Mouse (Mus musculus) hindbrain, embryonic 14.5 days (tissue): Measurements from ENCODE around the gene 1700017B05Rik. TPM values are rescaled to one million over a fixed set of nuclear protein-coding genes. Genes with fewer than 3 reads are reported as not detected.

Source experiments
- ATAC-seq: fragments of 200-750 bp; cut with Nextera tagmentation; 2 replicates; pipeline ENCODE4 v1.8.0; 2017; ENCODE audit warnings: moderate number of reproducible peaks, mild to moderate bottlenecking, moderate TSS enrichment, moderate library complexity; ENCODE audit not compliant: low FRiP score
- DNase-seq: peaks from one replicate; pipeline ENCODE4 v3.0.0-alpha.2; 2015; ENCODE audit warnings: low spot score
- H3K27ac ChIP-seq: fragments of 300-500 bp; sonication (generic); 2 replicates; pipeline ENCODE4 v1.5.1; 2014; ENCODE audit warnings: mild to moderate bottlenecking, moderate library complexity
- H3K27me3 ChIP-seq: fragments of 300-500 bp; sonication (generic); 2 replicates; pipeline ENCODE4 v1.6.1; 2014; ENCODE audit warnings: mild to moderate bottlenecking, low read length, mixed read lengths; ENCODE audit not compliant: control insufficient read depth, insufficient read depth
- H3K36me3 ChIP-seq: fragments of 300-500 bp; sonication (generic); replicated peaks from 2 replicates; pipeline ENCODE4 v1.6.1; 2014; ENCODE audit not compliant: control insufficient read depth, insufficient read depth
- H3K4me1 ChIP-seq: fragments of 300-500 bp; sonication (generic); replicated peaks from 2 replicates; pipeline ENCODE4 v1.6.1; 2014; ENCODE audit warnings: antibody characterized with exemption, low read length, mixed read lengths; ENCODE audit not compliant: control insufficient read depth, insufficient read depth
- H3K4me2 ChIP-seq: fragments of 300-500 bp; sonication (generic); replicated peaks from 2 replicates; pipeline ENCODE4 v1.6.1; 2014; ENCODE audit warnings: mild to moderate bottlenecking, moderate library complexity
- H3K4me3 ChIP-seq: fragments of 300-500 bp; sonication (generic); replicated peaks from 2 replicates; pipeline ENCODE4 v1.5.1; 2014; ENCODE audit warnings: mild to moderate bottlenecking, low read length
- H3K9ac ChIP-seq: fragments of 300-500 bp; sonication (generic); 2 replicates; pipeline ENCODE4 v1.6.1; 2014
- H3K9me3 ChIP-seq: fragments of 300-500 bp; sonication (generic); 2 replicates; pipeline ENCODE4 v1.6.1; 2016; ENCODE audit warnings: low read length; ENCODE audit not compliant: control insufficient read depth
- WGBS: fragments of 180-500 bp; shearing (Covaris S2); extraction: QIAGEN DNeasy Blood & Tissue Kit; methylation state at CpG from one replicate; pipeline ENCODE4 v1.1.7; 2014; 5-methylcytosine and 5-hydroxymethylcytosine counted together
- polyA plus RNA-seq: library from polyadenylated mRNA; unstranded; fragments of >200 nt; fragmentation: Nextera tagmentation; extraction: Ambion mirVana; gene quantifications from 2 replicates; pipeline ENCODE4 v1.2.1, GENCODE M21; 2014

The 1700017B05Rik gene
- polyA plus RNA-seq, 1 experiment from 2014 or later: 3.4 TPM

DNA sequence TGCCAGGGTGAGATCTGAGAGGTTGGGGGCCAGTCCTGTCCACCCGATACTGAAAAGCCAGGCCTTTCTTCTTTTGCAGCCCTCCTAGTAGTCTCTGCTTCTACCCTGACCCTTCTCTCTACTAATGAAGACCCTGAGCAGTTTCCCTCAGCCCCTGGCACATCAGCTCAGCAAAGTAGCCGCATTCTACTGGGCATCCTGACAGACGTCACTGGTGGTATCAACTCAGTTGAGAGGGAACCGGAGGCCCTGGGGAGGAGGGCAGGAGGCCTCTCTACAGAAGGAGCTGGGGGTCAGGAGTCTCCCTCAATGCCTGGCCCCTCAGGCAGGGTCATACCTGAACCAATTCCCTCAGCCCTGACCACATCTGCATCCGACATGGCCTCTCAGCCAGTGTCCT lies 21.3 kb downstream of the 1700017B05Rik start:
- Histone ChIP-seq H3K36me3 (no peaks in the 10 kb centered on the region), H3K4me2 (no peak overlapping the region), H3K9ac (no peak overlapping the region), H3K4me3 (no peak overlapping the region), H3K4me1 (no peaks in the 10 kb centered on the region), H3K27ac (no peak overlapping the region), H3K27me3 (no peaks in the 10 kb centered on the region), H3K9me3 (no peaks in the 10 kb centered on the region)
- WGBS: 85% methylated on average over 5 of the region's 5 CpGs
- no peak for ATAC-seq
- DNase-seq: no peak

DNA sequence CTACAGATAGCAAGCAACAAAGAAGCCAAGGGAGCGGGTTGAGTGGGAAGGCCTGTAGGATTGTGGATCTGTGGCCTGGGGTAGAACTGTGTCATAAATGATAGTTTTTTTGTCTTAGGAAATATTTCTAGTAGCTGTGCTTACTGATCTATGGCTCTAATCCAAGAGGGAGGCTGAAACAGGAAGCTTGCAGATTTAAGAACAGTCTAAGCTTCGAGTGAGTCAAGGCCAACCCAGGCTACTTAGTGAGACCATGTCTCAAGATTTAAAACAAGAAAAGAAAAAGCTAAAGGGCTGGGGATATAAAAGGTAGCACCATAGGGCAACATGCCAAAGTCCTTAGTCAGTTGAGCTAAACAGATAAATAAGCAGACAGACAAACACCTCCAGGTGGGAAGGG lies 24.2 kb downstream of the 1700017B05Rik start:
- H3K4me3 ChIP-seq: no peak overlapping the region
- no peaks in the 10 kb centered on the region for H3K9me3 ChIP-seq
- WGBS: 95% methylated on average over 2 of the region's 2 CpGs
- no peak for ATAC-seq
- H3K4me2 ChIP-seq: no peak overlapping the region
- no peak for DNase-seq
- no peak overlapping the region for H3K9ac ChIP-seq
- no peaks in the 10 kb centered on the region for H3K4me1 ChIP-seq
- H3K27me3 ChIP-seq: no peaks in the 10 kb centered on the region
- H3K27ac ChIP-seq: no peak overlapping the region
- no peaks in the 10 kb centered on the region for H3K36me3 ChIP-seq

DNA sequence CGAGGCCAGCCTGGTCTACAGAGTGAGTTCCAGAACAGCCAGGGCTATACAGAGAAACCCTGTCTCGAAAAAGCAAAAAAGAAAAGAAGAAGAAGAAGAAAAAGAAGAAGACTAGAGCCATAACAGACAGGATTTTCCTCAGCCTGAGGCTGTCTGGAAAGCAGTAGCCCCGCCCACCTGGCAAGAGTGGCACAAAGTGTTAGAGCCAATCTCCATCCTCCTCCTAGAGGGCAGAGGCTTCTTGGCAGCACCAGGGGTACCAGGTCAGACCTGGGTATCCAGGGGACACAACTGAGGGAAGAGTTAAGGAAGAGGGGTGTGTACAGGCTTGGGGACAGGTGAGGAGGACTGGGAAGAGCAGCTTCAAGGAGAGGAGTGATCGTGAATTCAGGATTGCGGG lies 24.7 kb downstream of the 1700017B05Rik start:
- Histone ChIP-seq H3K4me1 (no peaks in the 10 kb centered on the region), H3K27ac (no peak overlapping the region), H3K36me3 (no peaks in the 10 kb centered on the region), H3K27me3 (no peaks in the 10 kb centered on the region), H3K9me3 (no peaks in the 10 kb centered on the region), H3K4me2 (no peak overlapping the region), H3K9ac (no peak overlapping the region), H3K4me3 (no peak overlapping the region)
- no peak for ATAC-seq
- no peak for DNase-seq
- 86% methylated on average over 5 of the region's 5 CpGs for WGBS

DNA sequence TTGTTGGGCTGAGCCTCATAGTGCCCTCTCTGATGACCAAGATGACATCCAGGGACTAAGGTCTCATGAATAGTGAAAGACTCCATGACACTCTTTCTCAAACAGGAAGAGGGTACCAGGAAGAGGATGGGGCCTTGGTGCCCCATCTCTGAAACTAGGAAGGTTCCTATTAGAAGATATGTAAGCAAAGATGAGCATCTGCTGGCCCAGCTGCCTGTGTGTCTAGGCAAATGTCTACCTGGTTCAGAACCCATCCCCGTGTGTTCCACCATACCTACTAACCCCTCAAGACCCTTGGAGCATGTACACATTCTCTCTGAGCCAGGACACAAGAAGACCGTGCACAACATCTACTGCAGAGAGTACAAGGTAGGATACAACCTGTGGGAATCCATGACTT lies 26.2 kb downstream of the 1700017B05Rik start, which contains the start of gene Trcg1:
Trcg1 (plus strand) TSS at position 301 of the 400 bp plus-strand sequence.
- Histone ChIP-seq H3K36me3 (no peaks in the 10 kb centered on the region), H3K4me2 (no peak within 1 kb of the TSS), H3K4me3 (no peak within 1 kb of the TSS), H3K9me3 (no peaks in the 10 kb centered on the region), H3K27ac (no peak within 1 kb of the TSS), H3K27me3 (no peaks in the 10 kb centered on the region), H3K4me1 (no peaks in the 10 kb centered on the region), H3K9ac (no peak within 1 kb of the TSS)
- ATAC-seq (no peak), DNase-seq (no peak)
- 91% methylated on average over 2 of the region's 2 CpGs for WGBS

DNA sequence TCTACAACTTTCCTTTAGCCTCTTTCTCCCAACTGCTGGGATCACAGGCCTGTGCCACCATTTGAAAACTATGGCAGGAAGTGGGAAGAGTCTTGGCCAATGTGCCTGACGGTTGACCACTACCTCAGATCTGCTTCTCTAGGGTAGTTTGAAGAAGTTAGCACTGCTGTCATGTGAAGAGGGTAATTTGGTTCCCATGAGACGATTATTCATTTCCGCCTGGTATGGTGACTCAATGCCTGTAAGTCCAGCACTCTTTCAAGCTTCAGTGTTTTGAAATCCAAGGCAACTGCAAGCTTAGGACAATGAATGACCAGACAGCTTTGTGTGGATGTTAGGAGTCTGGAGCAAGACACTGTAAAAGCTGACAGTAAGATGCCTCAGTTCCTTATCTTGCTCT lies 28.6 kb downstream of the 1700017B05Rik start:
- DNase-seq (no peak), ATAC-seq (no peak)
- Histone ChIP-seq H3K27ac (no peak overlapping the region), H3K4me2 (no peak overlapping the region), H3K4me3 (no peak overlapping the region), H3K9me3 (no peaks in the 10 kb centered on the region), H3K9ac (no peak overlapping the region), H3K36me3 (no peaks in the 10 kb centered on the region), H3K4me1 (no peaks in the 10 kb centered on the region), H3K27me3 (no peaks in the 10 kb centered on the region)
- WGBS: 88% methylated on average over 3 of the region's 3 CpGs

DNA sequence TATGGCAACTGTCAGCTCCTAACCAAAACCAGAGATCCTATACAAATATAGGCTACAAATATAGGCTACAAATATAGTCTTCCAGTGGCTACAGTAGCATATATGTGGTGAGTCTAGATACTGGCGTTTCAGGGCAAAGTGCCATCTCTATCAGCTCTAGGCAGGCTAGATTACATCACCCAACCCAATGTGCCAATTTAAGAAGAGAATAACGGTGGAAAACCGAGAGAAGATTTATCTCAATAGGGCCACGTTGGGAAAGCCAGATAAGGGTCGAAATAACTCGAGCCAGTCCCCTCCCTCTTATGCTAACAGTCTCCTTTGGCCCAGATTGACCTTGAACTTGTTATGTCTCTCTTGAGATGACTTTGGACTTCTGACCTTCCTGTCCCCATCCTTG lies 29.3 kb downstream of the 1700017B05Rik start:
- H3K27ac ChIP-seq: no peak overlapping the region
- H3K9ac ChIP-seq: no peak overlapping the region
- no peaks in the 10 kb centered on the region for H3K36me3 ChIP-seq
- DNase-seq (no peak), ATAC-seq (no peak)
- 89% methylated on average over 6 of the region's 6 CpGs for WGBS
- H3K4me2 ChIP-seq: no peak overlapping the region
- H3K27me3 ChIP-seq: no peaks in the 10 kb centered on the region
- no peak overlapping the region for H3K4me3 ChIP-seq
- no peaks in the 10 kb centered on the region for H3K9me3 ChIP-seq
- H3K4me1 ChIP-seq: no peaks in the 10 kb centered on the region

DNA sequence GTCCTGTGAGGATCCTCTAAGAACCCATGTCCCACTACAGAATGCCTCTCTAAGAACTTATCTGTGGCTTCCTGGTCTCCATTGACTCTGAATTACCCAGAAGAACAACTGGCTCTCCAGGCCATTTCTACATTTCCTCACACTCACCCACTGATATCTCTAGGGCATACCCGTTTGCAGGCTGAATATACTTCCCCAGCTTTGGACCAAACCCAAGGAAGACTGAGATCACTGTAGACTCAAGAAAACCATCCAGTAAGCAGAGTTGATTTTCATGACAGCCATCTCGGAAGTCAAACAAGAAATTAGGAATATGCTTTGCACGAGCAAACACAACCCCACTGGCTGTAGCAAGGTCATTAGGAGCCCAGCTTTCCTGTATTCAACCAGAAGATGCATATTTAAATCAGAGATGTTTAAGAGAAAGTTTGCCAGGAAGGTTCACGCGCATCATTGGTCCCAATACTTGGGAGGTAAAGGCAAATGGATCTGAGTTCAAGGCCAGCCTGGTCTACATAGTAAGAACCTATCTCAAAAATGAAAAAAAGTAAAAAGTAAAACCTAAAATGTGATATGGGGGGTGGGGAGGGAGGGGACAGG lies 30.0 kb downstream of the 1700017B05Rik start:
- Histone ChIP-seq H3K36me3 (no peaks in the 10 kb centered on the region), H3K4me3 (no peak overlapping the region), H3K4me2 (no peak overlapping the region), H3K27me3 (no peaks in the 10 kb centered on the region), H3K4me1 (no peaks in the 10 kb centered on the region), H3K9me3 (no peaks in the 10 kb centered on the region), H3K9ac (no peak overlapping the region), H3K27ac (no peak overlapping the region)
- ATAC-seq (no peak), DNase-seq (no peak)
- 93% methylated on average over 5 of the region's 5 CpGs for WGBS

DNA sequence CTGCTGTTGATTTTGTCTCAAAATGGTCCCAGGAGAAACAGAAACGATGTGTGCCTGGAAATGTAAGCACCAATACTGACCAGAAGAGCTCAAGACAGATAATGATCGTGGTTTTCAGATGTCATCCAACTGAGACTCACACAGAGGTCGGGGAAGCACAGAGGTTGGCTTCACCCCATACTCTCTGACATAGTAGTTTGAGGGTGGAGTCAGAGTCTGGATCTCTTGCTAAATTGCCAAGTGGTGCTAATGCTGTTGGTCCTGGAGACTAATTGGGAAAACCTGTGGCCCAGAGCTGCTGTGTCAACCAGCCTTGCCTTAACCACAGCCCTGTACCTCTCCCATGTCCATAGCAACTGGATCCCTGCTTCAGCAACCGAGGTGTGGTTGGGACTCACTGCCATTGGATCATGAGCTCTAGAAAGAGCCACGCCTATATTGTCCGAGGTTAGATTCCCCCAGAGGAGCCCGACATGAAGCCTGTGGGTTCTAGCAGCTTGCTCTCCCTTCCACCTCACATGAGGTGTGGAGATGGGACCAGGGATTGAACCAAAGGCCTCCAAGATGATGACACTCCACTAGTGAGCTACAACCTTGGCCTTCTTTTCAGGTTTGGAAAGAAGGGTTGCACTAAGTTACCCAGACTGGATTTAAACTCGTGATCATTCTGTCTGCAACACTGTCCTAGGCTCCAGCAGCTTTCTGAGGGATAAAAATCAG lies 30.7 kb downstream of the 1700017B05Rik start:
- H3K36me3 ChIP-seq: no peaks in the 10 kb centered on the region
- no peaks in the 10 kb centered on the region for H3K4me1 ChIP-seq
- no peak overlapping the region for H3K4me3 ChIP-seq
- H3K27ac ChIP-seq: no peak overlapping the region
- no peak overlapping the region for H3K9ac ChIP-seq
- WGBS: 85% methylated on average over 8 of the region's 8 CpGs
- no peak for ATAC-seq
- no peaks in the 10 kb centered on the region for H3K9me3 ChIP-seq
- no peaks in the 10 kb centered on the region for H3K27me3 ChIP-seq
- H3K4me2 ChIP-seq: no peak overlapping the region
- no peak for DNase-seq

DNA sequence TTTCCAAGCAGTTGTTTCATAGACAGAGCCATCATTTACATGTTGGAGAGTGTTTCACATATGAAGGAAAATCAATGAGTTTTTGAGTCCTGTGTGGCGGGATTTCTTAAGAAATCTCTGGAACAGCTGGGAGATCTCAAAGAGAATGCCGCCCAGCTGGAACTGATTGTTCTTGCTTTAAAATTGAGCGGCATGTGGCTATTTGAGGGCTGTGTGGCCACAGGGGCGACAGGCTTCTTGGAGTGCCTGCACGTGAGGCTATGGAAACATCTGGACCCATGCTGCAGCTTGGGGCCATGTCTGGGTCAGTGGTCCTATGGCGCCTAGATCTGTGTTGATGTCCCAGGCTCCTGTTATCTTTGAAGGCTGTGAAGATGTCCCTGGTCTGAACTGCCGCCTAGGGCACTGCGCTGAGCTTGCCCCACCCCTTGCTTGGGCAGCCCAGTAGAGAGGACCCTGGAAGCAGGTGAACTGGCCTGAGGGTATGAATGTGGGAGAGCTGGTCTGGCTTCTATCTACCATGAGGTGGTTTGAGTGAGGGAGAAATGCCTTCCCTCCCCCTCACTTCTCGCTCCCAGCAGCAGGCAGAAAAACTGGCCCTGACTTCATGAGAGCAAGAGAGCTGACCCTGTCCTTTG lies 32.1 kb downstream of the 1700017B05Rik start:
- DNase-seq: no peak
- no peak overlapping the region for H3K9ac ChIP-seq
- H3K27me3 ChIP-seq: no peaks in the 10 kb centered on the region
- no peak overlapping the region for H3K4me3 ChIP-seq
- no peaks in the 10 kb centered on the region for H3K4me1 ChIP-seq
- 74% methylated on average over 9 of the region's 9 CpGs for WGBS
- no peak overlapping the region for H3K27ac ChIP-seq
- ATAC-seq: no peak
- no peaks in the 10 kb centered on the region for H3K9me3 ChIP-seq
- H3K36me3 ChIP-seq: no peaks in the 10 kb centered on the region
- no peak overlapping the region for H3K4me2 ChIP-seq
